In genomic region chr4:32195945-32196921, GRCm38 (mm10) we compare ENCODE assay signal across 9 mouse cellular contexts. TPM values are rescaled to one million over a fixed set of nuclear protein-coding genes. Genes with fewer than 3 reads are reported as not detected.
DNase-seq lines count a peak whose midpoint lies in the region; ATAC-seq and TF ChIP-seq lines count a peak whose summit lies in the region.
"Had no signal": no experiment of that assay in that cellular context is flagged by ENCODE, and none has a peak within 500 bp of the region (broad histone marks: within the 10 kb centered on the region; RNA-seq: fewer than 3 reads in every experiment).

No protein-coding gene starts in this region.

- H3K36me3 ChIP-seq in lung, embryonic 14.5 days (ENCODE audit: insufficient read depth) = no peaks in the 10 kb centered on the region
- H3K36me3 ChIP-seq in embryonic facial prominence, embryonic 14.5 days (ENCODE audit: control insufficient read depth, insufficient read depth, low read length) = no peaks in the 10 kb centered on the region
- H3K36me3 ChIP-seq in heart, embryonic 16.5 days (ENCODE audit: control insufficient read depth, insufficient read depth) = no peaks in the 10 kb centered on the region
- H3K36me3 ChIP-seq in midbrain, embryonic 16.5 days (ENCODE audit: control insufficient read depth, insufficient read depth, low read length) = no peaks in the 10 kb centered on the region

- DNase-seq in lung, embryonic 14.5 days = peak; percentile 96
- no peak for DNase-seq in lung, adult 2 months
- peak; percentile 92 for DNase-seq in embryonic facial prominence, embryonic 14.5 days (ENCODE audit: low spot score)
- DNase-seq in kidney, postnatal 14 days = peak; percentile 88
- DNase-seq in left cerebral cortex, adult 11 months (ENCODE audit: low spot score) = no peak
- DNase-seq in thymus, postnatal 0 days (ENCODE audit: low spot score) = no peak

- peak; percentile 95 for ATAC-seq in lung, embryonic 14.5 days (ENCODE audit: insufficient read depth)
- peak; percentile 92 for ATAC-seq in embryonic facial prominence, embryonic 14.5 days (ENCODE audit: low read depth)
- ATAC-seq in heart, embryonic 16.5 days (replicated peaks; ENCODE audit: extremely low read depth, insufficient read depth, low FRiP score) = peak; percentile 88
- ATAC-seq in midbrain, embryonic 16.5 days = peak; percentile 67; the same call in 1 of the 2 replicates

- H3K9ac ChIP-seq in lung, embryonic 14.5 days = no peak overlapping the region
- no peak overlapping the region for H3K9ac ChIP-seq in embryonic facial prominence, embryonic 14.5 days (ENCODE audit: low read depth, low read length)
- peak overlapping the region; percentile 50 for H3K9ac ChIP-seq in heart, embryonic 16.5 days (ENCODE audit: low read length)
- no peak overlapping the region for H3K9ac ChIP-seq in midbrain, embryonic 16.5 days (ENCODE audit: low read depth, low read length)
- H3K9ac ChIP-seq: liver, embryonic 14.5 days had no signal

- H3K4me3 ChIP-seq in lung, embryonic 14.5 days (ENCODE audit: low read depth, low read length) = no peak overlapping the region
- no peak overlapping the region for H3K4me3 ChIP-seq in lung, adult 2 months (replicated peaks; ENCODE audit: extremely low read depth, low read depth, low read length)
- no peak overlapping the region for H3K4me3 ChIP-seq in embryonic facial prominence, embryonic 14.5 days (ENCODE audit: low read depth, low read length)
- 0 out of 2 replicates have a peak overlapping the region, but pooled peaks have one; percentile 3 for H3K4me3 ChIP-seq in heart, embryonic 16.5 days (ENCODE audit: low read length)
- no peak overlapping the region for H3K4me3 ChIP-seq in midbrain, embryonic 16.5 days (ENCODE audit: low read depth, low read length)

- WGBS in lung, embryonic 14.5 days = 8% methylated on average over 9 of the region's 9 CpGs
- 36% methylated on average over 9 of the region's 9 CpGs for WGBS in lung, adult 2 months
- WGBS in embryonic facial prominence, embryonic 14.5 days = 8% methylated on average over 9 of the region's 9 CpGs
- WGBS in heart, embryonic 16.5 days = 20% methylated on average over 9 of the region's 9 CpGs
- WGBS in midbrain, embryonic 16.5 days = 27% methylated on average over 9 of the region's 9 CpGs

- H3K27me3 ChIP-seq in lung, embryonic 14.5 days (ENCODE audit: insufficient read depth, low read length) = no peaks in the 10 kb centered on the region
- no peaks in the 10 kb centered on the region for H3K27me3 ChIP-seq in embryonic facial prominence, embryonic 14.5 days (replicated peaks; ENCODE audit: control insufficient read depth, insufficient read depth, low read length)
- H3K27me3 ChIP-seq in heart, embryonic 16.5 days (ENCODE audit: control insufficient read depth, insufficient read depth, low read length) = no peaks in the 10 kb centered on the region
- H3K27me3 ChIP-seq in midbrain, embryonic 16.5 days (ENCODE audit: control insufficient read depth, insufficient read depth, low read depth, low read length) = no peaks in the 10 kb centered on the region

- no peak for TF ChIP-seq POLR2A in lung, adult 2 months (IDR thresholded peaks at IDR 0.05; ENCODE audit: borderline replicate concordance, extremely low read depth, low read depth, low read length)

- no peaks in the 10 kb centered on the region for H3K9me3 ChIP-seq in lung, embryonic 14.5 days (ENCODE audit: low read depth, low read length)
- H3K9me3 ChIP-seq in embryonic facial prominence, embryonic 14.5 days (ENCODE audit: control insufficient read depth, low read length) = no peaks in the 10 kb centered on the region
- no peaks in the 10 kb centered on the region for H3K9me3 ChIP-seq in heart, embryonic 16.5 days (replicated peaks; ENCODE audit: control insufficient read depth, low read length)
- no peaks in the 10 kb centered on the region for H3K9me3 ChIP-seq in midbrain, embryonic 16.5 days (replicated peaks; ENCODE audit: control insufficient read depth, low read length, poor library complexity, severe bottlenecking)

- peak overlapping the region; percentile 21; the same call in 1 of the 2 replicates for H3K4me2 ChIP-seq in lung, embryonic 14.5 days
- H3K4me2 ChIP-seq in embryonic facial prominence, embryonic 14.5 days (ENCODE audit: low read depth, low read length) = peak overlapping the region; percentile 39
- peak overlapping the region; percentile 47 for H3K4me2 ChIP-seq in heart, embryonic 16.5 days (ENCODE audit: low read depth, low read length)
- H3K4me2 ChIP-seq in midbrain, embryonic 16.5 days (ENCODE audit: low read length) = no peak overlapping the region

- peaks cover 14% of the 10 kb centered on the region for H3K4me1 ChIP-seq in lung, embryonic 14.5 days (ENCODE audit: insufficient read depth)
- H3K4me1 ChIP-seq in lung, adult 2 months (ENCODE audit: control insufficient read depth, insufficient read depth, low read length) = no peaks in the 10 kb centered on the region
- H3K4me1 ChIP-seq in embryonic facial prominence, embryonic 14.5 days (ENCODE audit: control insufficient read depth, insufficient read depth, low read length) = peaks cover 19% of the 10 kb centered on the region
- H3K4me1 ChIP-seq in heart, embryonic 16.5 days (ENCODE audit: control insufficient read depth, insufficient read depth, low read length) = peaks cover 32% of the 10 kb centered on the region
- 0 out of 2 replicates have a peak, but pooled peaks cover 2% of the 10 kb centered on the region for H3K4me1 ChIP-seq in midbrain, embryonic 16.5 days (ENCODE audit: control insufficient read depth, insufficient read depth, low read length)

- no peak for TF ChIP-seq CTCF in lung, embryonic 14.5 days (IDR thresholded peaks at IDR 0.05; ENCODE audit: low read depth)
- TF ChIP-seq CTCF in lung, adult 2 months (IDR thresholded peaks at IDR 0.05; ENCODE audit: insufficient read depth, low read length) = no peak

- peak overlapping the region; percentile 86 for H3K27ac ChIP-seq in lung, embryonic 14.5 days (ENCODE audit: low read depth)
- peak overlapping the region; percentile 81 for H3K27ac ChIP-seq in embryonic facial prominence, embryonic 14.5 days (replicated peaks; ENCODE audit: low read depth, low read length)
- peak overlapping the region; percentile 50 for H3K27ac ChIP-seq in heart, embryonic 16.5 days (ENCODE audit: low read length)
- no peak overlapping the region for H3K27ac ChIP-seq in midbrain, embryonic 16.5 days (ENCODE audit: low read length)
- H3K27ac ChIP-seq: liver, embryonic 14.5 days had no signal

RNA-seq across cellular contexts. Expression of gene Bach2, which starts 42.4 kb away (rescaled TPM):
- polyA plus RNA-seq in lung, embryonic 14.5 days (2014; fragmentation: Nextera tagmentation; extraction: Ambion mirVana) = 12.8 and 16.1 TPM in 2 replicates
- 3.8 and 7.5 TPM in 2 replicates for polyA plus RNA-seq in lung, adult 2 months (2012; rRNA removed)
- 7.3 and 7.7 TPM in 2 replicates for polyA plus RNA-seq in embryonic facial prominence, embryonic 14.5 days (2014; fragmentation: Nextera tagmentation; extraction: Ambion mirVana)
- 4.8 and 5.0 TPM in 2 replicates for polyA plus RNA-seq in heart, embryonic 16.5 days (2015; fragmentation: Nextera tagmentation; extraction: Ambion mirVana)
- polyA plus RNA-seq in midbrain, embryonic 16.5 days (2015; fragmentation: Nextera tagmentation; extraction: Ambion mirVana) = 18.8 and 20.8 TPM in 2 replicates
- polyA plus RNA-seq in thymus, postnatal 0 days (2015; fragmentation: Nextera tagmentation; extraction: Ambion mirVana) = 3.7 and 4.8 TPM in 2 replicates

Comparison
In these comparisons a context has a peak if more than half of its experiments do, and no peak if none do; other contexts are left out.
1. DNase-seq: peak in lung, embryonic 14.5 days (single experiment), embryonic facial prominence, embryonic 14.5 days (single experiment) and kidney, postnatal 14 days (single experiment); none in lung, adult 2 months (single experiment), left cerebral cortex, adult 11 months (single experiment) and thymus, postnatal 0 days (single experiment).
2. Peak in every context shown above with its lines, with median percentiles within 50 percentile points of each other: ATAC-seq.